Mouse (Mus musculus): ENCODE data around the gene Nup62.

Gene Nup62

GRCm38 (mm10) chr7:44818751-44819235 is 2.9 kb downstream of the Nup62 start:
- DNase-seq (ENCODE audit: low read depth, low spot score): no peak

GRCm38 (mm10) chr7:44819391-44819790 is 3.5 kb downstream of the Nup62 start:
- DNase-seq (ENCODE audit: low read depth, low spot score): no peak

GRCm38 (mm10) chr7:44819863-44820262 is 4.0 kb downstream of the Nup62 start:
- DNase-seq (ENCODE audit: low read depth, low spot score): no peak

- DNase-seq (ENCODE audit: low read depth, low spot score): no peak
Measured at GRCm38 (mm10) chr7:44820525-44820924, 4.6 kb downstream of the Nup62 start.

- no peak for DNase-seq (ENCODE audit: low read depth, low spot score)
Measured at GRCm38 (mm10) chr7:44821666-44822448, 6.0 kb downstream of the Nup62 start.

GRCm38 (mm10) chr7:44823409-44823808 is 7.5 kb downstream of the Nup62 start:
- no peak for DNase-seq (ENCODE audit: low read depth, low spot score)

- peak; percentile 66 for DNase-seq (ENCODE audit: low read depth, low spot score)
Measured at GRCm38 (mm10) chr7:44824872-44825271, 9.0 kb downstream of the Nup62 start.

GRCm38 (mm10) chr7:44826771-44827170 is 10.9 kb downstream of the Nup62 start:
- DNase-seq (ENCODE audit: low read depth, low spot score): no peak

GRCm38 (mm10) chr7:44828706-44829105 is 12.8 kb downstream of the Nup62 start:
- no peak for DNase-seq (ENCODE audit: low read depth, low spot score)

- no peak for DNase-seq (ENCODE audit: low read depth, low spot score)
Measured at GRCm38 (mm10) chr7:44832763-44833162, 16.9 kb downstream of the Nup62 start.

GRCm38 (mm10) chr7:44835373-44836015 is 19.6 kb downstream of the Nup62 start:
- DNase-seq (ENCODE audit: low read depth, low spot score): no peak

- DNase-seq (ENCODE audit: low read depth, low spot score): no peak
Measured at GRCm38 (mm10) chr7:44836016-44836404, 20.1 kb downstream of the Nup62 start.

- DNase-seq (ENCODE audit: low read depth, low spot score): no peak
Measured at GRCm38 (mm10) chr7:44836423-44837053, 20.6 kb downstream of the Nup62 start.

GRCm38 (mm10) chr7:44838073-44838472 is 22.2 kb downstream of the Nup62 start:
- no peak for DNase-seq (ENCODE audit: low read depth, low spot score)

- no peak for DNase-seq (ENCODE audit: low read depth, low spot score)
Measured at GRCm38 (mm10) chr7:44839171-44839490, 23.2 kb downstream of the Nup62 start.

GRCm38 (mm10) chr7:44839491-44840191 is 23.8 kb downstream of the Nup62 start:
- DNase-seq (ENCODE audit: low read depth, low spot score): no peak

GRCm38 (mm10) chr7:44840426-44840825 is 24.5 kb downstream of the Nup62 start:
- DNase-seq (ENCODE audit: low read depth, low spot score): no peak

- DNase-seq (ENCODE audit: low read depth, low spot score): no peak
Measured at GRCm38 (mm10) chr7:44841825-44842463, 26.1 kb downstream of the Nup62 start.

- no peak for DNase-seq (ENCODE audit: low read depth, low spot score)
Measured at GRCm38 (mm10) chr7:44845006-44845405, 29.1 kb downstream of the Nup62 start.

GRCm38 (mm10) chr7:44846804-44847203 is 30.9 kb downstream of the Nup62 start:
- DNase-seq (ENCODE audit: low read depth, low spot score): no peak

- DNase-seq (ENCODE audit: low read depth, low spot score): no peak
Measured at GRCm38 (mm10) chr7:44847772-44848171, 31.9 kb downstream of the Nup62 start.
